Mouse (Mus musculus) layer of hippocampus, postnatal 25 days (tissue): ENCODE results near the gene Stam. TPM values are rescaled to one million over a fixed set of nuclear protein-coding genes. Genes with fewer than 3 reads are reported as not detected.
"Not testable (repeated sequence)": the region's sequence is repeated elsewhere in the genome, so short reads cannot be mapped to it uniquely, and the experiment has no call there.

ENCODE experiments used
- DNase-seq, 2 experiments: peaks; one replicate each; pipeline ENCODE4 v3.0.0; 2022; ENCODE audit warnings: mixed read lengths in 2 of 2, low spot score in 1 of 2; ENCODE audit errors: extremely low spot score in 1 of 2
- total RNA-seq, 2 experiments: library from RNA; stranded (reverse); gene quantifications; 2 replicates each; pipeline ENCODE4 v1.2.3; 2021

Stam gene
- total RNA-seq, 2 experiments from 2014 or later = 85.4 to 100 TPM

GRCm38 (mm10) chr2:14184375-14184774 lies 110.5 kb downstream of the Stam start:
- DNase-seq = no peak

DNA sequence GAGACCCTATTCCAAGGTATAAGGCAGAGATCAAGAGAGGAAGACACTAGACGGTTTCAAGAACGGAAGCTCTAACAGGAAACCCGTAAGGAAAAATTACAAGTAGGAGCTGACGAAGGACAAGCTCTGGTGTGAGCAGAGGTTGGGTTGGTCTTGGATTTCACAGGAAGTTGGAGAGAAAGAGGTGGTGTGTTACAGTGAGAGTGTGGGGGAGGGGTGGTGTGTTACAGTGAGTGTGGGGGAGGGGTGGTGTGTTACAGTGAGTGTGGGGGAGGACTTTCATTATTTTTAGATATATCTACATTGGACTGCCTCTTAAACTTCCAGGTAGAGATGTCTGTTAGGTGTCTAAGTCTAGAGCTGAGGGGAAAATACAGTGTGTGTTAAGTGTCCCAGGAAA lies 116.8 kb downstream of the Stam start:
- no peak for DNase-seq

- DNase-seq = no peak
Observed at GRCm38 (mm10) chr2:14191601-14192000, 117.7 kb downstream of the Stam start.

DNA sequence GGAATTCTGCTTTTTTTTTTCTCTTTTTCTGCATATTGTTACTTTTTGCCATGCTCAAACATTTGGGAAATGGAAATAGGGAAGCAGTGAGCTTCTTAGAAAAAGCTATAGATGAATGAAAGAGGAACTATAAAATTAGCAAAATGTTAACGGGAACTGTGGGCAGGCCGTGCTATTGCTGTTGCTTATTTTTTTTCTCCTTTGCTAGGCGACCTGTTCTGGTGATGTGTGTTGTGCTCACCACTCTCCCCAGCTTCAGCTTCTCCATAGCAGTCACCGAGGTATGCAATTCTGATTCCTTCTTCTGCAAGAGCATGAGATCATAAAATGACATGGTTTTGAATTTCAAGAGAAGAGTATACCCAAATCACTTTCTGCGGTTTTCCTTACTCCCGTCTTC lies 118.1 kb downstream of the Stam start:
- no peak for DNase-seq

GRCm38 (mm10) chr2:14198325-14198903 lies 124.5 kb downstream of the Stam start:
- not testable (repeated sequence) for DNase-seq

Other genes with a start within 250 kb of the Stam start
- gene Hacd1, start 18.0 kb upstream of the Stam start, total RNA-seq = 10 to 100 TPM; 18.1 to 21.8 TPM
- under 1 TPM; 0.15 to 0.19 TPM for gene Tmem236, start 100.4 kb downstream of the Stam start, total RNA-seq
- gene Mrc1, start 155.3 kb downstream of the Stam start, total RNA-seq = 1 to 10 TPM; 3.7 TPM